Mouse (Mus musculus) large intestine, adult 2 months (tissue): ENCODE results near the gene Cnr1. TPM values are rescaled to one million over a fixed set of nuclear protein-coding genes. Genes with fewer than 3 reads are reported as not detected.

Experiments
- DNase-seq: peaks from one replicate; pipeline ENCODE4 v3.0.0-alpha.2; 2012; ENCODE audit warnings: low read depth, low spot score
- WGBS: fragments of 180-500 bp; shearing (Covaris S2); methylation state at CpG from one replicate; pipeline ENCODE4 v1.1.7; 2018; 5-methylcytosine and 5-hydroxymethylcytosine counted together
- polyA plus RNA-seq: library from polyadenylated mRNA; depleted of rRNA; stranded (reverse); fragments of >200 nt; gene quantifications from 2 replicates; pipeline ENCODE4 v1.2.3, GENCODE M21; 2012; rRNA removed

Gene Cnr1
- polyA plus RNA-seq, 1 experiment = 0.63 TPM

GRCm38 (mm10) chr4:33928450-33928849 is 4.1 kb downstream of the Cnr1 start:
- no peak for DNase-seq
- 43% methylated on average over 1 of the region's 1 CpGs for WGBS

GRCm38 (mm10) chr4:33931347-33931746 is 7.0 kb downstream of the Cnr1 start:
- 77% methylated on average over 8 of the region's 8 CpGs for WGBS
- no peak for DNase-seq

- no peak for DNase-seq
- WGBS = 77% methylated on average over 5 of the region's 5 CpGs
Measured at GRCm38 (mm10) chr4:33941557-33941956, 17.2 kb downstream of the Cnr1 start.

GRCm38 (mm10) chr4:33943936-33944335 is 19.5 kb downstream of the Cnr1 start:
- DNase-seq = no peak
- 91% methylated on average over 13 of the region's 13 CpGs for WGBS

GRCm38 (mm10) chr4:33945742-33946141 is 21.3 kb downstream of the Cnr1 start:
- DNase-seq = no peak
- WGBS = 68% methylated on average over 2 of the region's 2 CpGs

GRCm38 (mm10) chr4:33947584-33947983 is 23.2 kb downstream of the Cnr1 start:
- no peak for DNase-seq
- WGBS = 85% methylated on average over 3 of the region's 3 CpGs

GRCm38 (mm10) chr4:33957398-33957797 is 33.0 kb downstream of the Cnr1 start:
- no peak for DNase-seq
- WGBS = 79% methylated on average over 3 of the region's 3 CpGs

GRCm38 (mm10) chr4:33958515-33958914 is 34.1 kb downstream of the Cnr1 start:
- 69% methylated on average over 3 of the region's 3 CpGs for WGBS
- no peak for DNase-seq

GRCm38 (mm10) chr4:33959841-33960240 is 35.4 kb downstream of the Cnr1 start:
- no peak for DNase-seq
- WGBS = 79% methylated on average over 6 of the region's 6 CpGs

- DNase-seq = no peak
- 78% methylated on average over 3 of the region's 3 CpGs for WGBS
Measured at GRCm38 (mm10) chr4:33970726-33971125, 46.3 kb downstream of the Cnr1 start.

GRCm38 (mm10) chr4:33988466-33989089 is 64.2 kb downstream of the Cnr1 start:
- WGBS = 71% methylated on average over 5 of the region's 5 CpGs
- no peak for DNase-seq

GRCm38 (mm10) chr4:33992687-33993086 is 68.3 kb downstream of the Cnr1 start:
- WGBS = 43% methylated on average over 3 of the region's 3 CpGs
- DNase-seq = no peak

- no peak for DNase-seq
Measured at GRCm38 (mm10) chr4:33996382-33996781, 72.0 kb downstream of the Cnr1 start.

Other genes with a start within 250 kb of the Cnr1 start
- gene Spaca1, start 125.6 kb downstream of the Cnr1 start, polyA plus RNA-seq = not detected in 2 replicates